Mouse (Mus musculus) MEL (cell line): ENCODE data around the gene Fchsd2. TPM values are rescaled to one million over a fixed set of nuclear protein-coding genes. Genes with fewer than 3 reads are reported as not detected.

ENCODE experiments used
- DNase-seq: peaks from one replicate; pipeline ENCODE4 v3.0.0; 2011; ENCODE audit warnings: low read depth, low spot score
- H3K27ac ChIP-seq: 2 replicates; pipeline ENCODE4 v1.5.1; 2012; ENCODE audit warnings: low read depth, mild to moderate bottlenecking, control low read depth, low read length, moderate library complexity; ENCODE audit not compliant: control insufficient read depth
- H3K27me3 ChIP-seq, 2 experiments: fragments of 150-350 bp in 1 of 2; sonication (generic) in 1 of 2; 2 replicates each; pipeline ENCODE4 v1.6.1; 2012; ENCODE audit warnings: low read length in 2 of 2, mild to moderate bottlenecking in 2 of 2, improper control_type of control experiment in 1 of 2, moderate library complexity in 1 of 2; ENCODE audit not compliant: insufficient read depth in 2 of 2, control insufficient read depth in 1 of 2
- H3K36me3 ChIP-seq, 2 experiments: 2 replicates each; pipeline ENCODE4 v1.6.1; 2012 to 2014; ENCODE audit warnings: low read length in 2 of 2, improper control_type of control experiment in 1 of 2, inconsistent platforms in 1 of 2, mild to moderate bottlenecking in 1 of 2; ENCODE audit not compliant: insufficient read depth in 2 of 2, control insufficient read depth in 1 of 2
- H3K4me1 ChIP-seq, 2 experiments: fragments of 150-350 bp in 1 of 2; sonication (generic) in 1 of 2; 2 replicates each; pipeline ENCODE4 v1.6.1; 2012; ENCODE audit warnings: low read length in 2 of 2, improper control_type of control experiment in 1 of 2, mild to moderate bottlenecking in 1 of 2; ENCODE audit not compliant: insufficient read depth in 2 of 2, control insufficient read depth in 1 of 2
- H3K4me3 ChIP-seq, 2 experiments: fragments of 150-350 bp in 1 of 2; sonication (generic) in 1 of 2; 2 replicates each; pipeline ENCODE4 v1.5.1; 2012; ENCODE audit warnings: low read depth in 2 of 2, low read length in 2 of 2, mild to moderate bottlenecking in 2 of 2, moderate library complexity in 2 of 2, control low read depth in 1 of 2, improper control_type of control experiment in 1 of 2; ENCODE audit not compliant: control insufficient read depth in 1 of 2, insufficient read depth in 1 of 2
- H3K79me2 ChIP-seq: 2 replicates; pipeline ENCODE4 v1.6.1; 2012; ENCODE audit warnings: mild to moderate bottlenecking, low read length, moderate library complexity; ENCODE audit not compliant: control insufficient read depth, poor library complexity, insufficient read depth
- H3K9ac ChIP-seq: 2 replicates; pipeline ENCODE4 v1.6.1; 2012; ENCODE audit warnings: low read depth, mild to moderate bottlenecking, control low read depth, low read length, moderate library complexity; ENCODE audit not compliant: control insufficient read depth, poor library complexity, severe bottlenecking
- H3K9me3 ChIP-seq: fragments of 150-350 bp; sonication (generic); replicated peaks from 2 replicates; pipeline ENCODE4 v1.6.1; 2012; ENCODE audit warnings: mild to moderate bottlenecking, low read length, improper control_type of control experiment, moderate library complexity; ENCODE audit not compliant: insufficient read depth
- BHLHE40 ChIP-seq: IDR thresholded peaks from 2 replicates; pipeline ENCODE4 v1.6.1; 2012; ENCODE audit warnings: low read depth, mild to moderate bottlenecking, inconsistent platforms, low read length, improper control_type of control experiment, borderline replicate concordance
- CHD1 ChIP-seq: IDR thresholded peaks from 2 replicates; pipeline ENCODE4 v1.6.1; 2012; ENCODE audit warnings: low read depth, mild to moderate bottlenecking, inconsistent platforms, low read length, improper control_type of control experiment
- CHD2 ChIP-seq: IDR thresholded peaks from 2 replicates; pipeline ENCODE4 v1.6.1; 2011; ENCODE audit warnings: low read length, improper control_type of control experiment
- EP300 ChIP-seq, 2 experiments: IDR thresholded peaks; 2 replicates each; pipeline ENCODE4 v1.6.1; 2011; ENCODE audit warnings: improper control_type of control experiment in 2 of 2, low read length in 2 of 2, low read depth in 1 of 2, mild to moderate bottlenecking in 1 of 2
- JUND ChIP-seq: IDR thresholded peaks from 2 replicates; pipeline ENCODE4 v1.6.1; 2011; ENCODE audit warnings: low read depth, mild to moderate bottlenecking, improper control_type of control experiment, low read length
- KAT2A ChIP-seq: conservative IDR thresholded peaks from 2 replicates; pipeline ENCODE4 v1.6.1; 2012; ENCODE audit warnings: low read depth, low read length, improper control_type of control experiment, inconsistent platforms
- MAX ChIP-seq: IDR thresholded peaks from 2 replicates; pipeline ENCODE4 v1.6.1; 2011; ENCODE audit warnings: low read length, improper control_type of control experiment
- MEF2A ChIP-seq: IDR thresholded peaks from 2 replicates; pipeline ENCODE4 v1.6.1; 2014; ENCODE audit warnings: low read depth, mild to moderate bottlenecking, inconsistent platforms, low read length, improper control_type of control experiment; ENCODE audit not compliant: poor library complexity, insufficient replicate concordance, severe bottlenecking; ENCODE audit errors: extremely low read depth
- MYC ChIP-seq: IDR thresholded peaks from 2 replicates; pipeline ENCODE4 v1.6.1; 2011; ENCODE audit warnings: low read depth, mild to moderate bottlenecking, low read length, improper control_type of control experiment, moderate library complexity
- NELFE ChIP-seq: IDR thresholded peaks from 2 replicates; pipeline ENCODE4 v1.6.1; 2011; ENCODE audit warnings: low read depth, low read length, improper control_type of control experiment
- RAD21 ChIP-seq: IDR thresholded peaks from 2 replicates; pipeline ENCODE4 v1.6.1; 2011; ENCODE audit warnings: mild to moderate bottlenecking, low read depth, low read length, improper control_type of control experiment
- RCOR1 ChIP-seq: IDR thresholded peaks from 2 replicates; pipeline ENCODE4 v1.6.1; 2012; ENCODE audit warnings: low read depth, mild to moderate bottlenecking, inconsistent platforms, low read length, improper control_type of control experiment
- SIN3A ChIP-seq: IDR thresholded peaks from 2 replicates; pipeline ENCODE4 v1.6.1; 2012; ENCODE audit warnings: low read length, improper control_type of control experiment, inconsistent platforms
- TBP ChIP-seq: IDR thresholded peaks from 2 replicates; pipeline ENCODE4 v1.8.0; 2011; ENCODE audit warnings: low read depth, low read length, improper control_type of control experiment
- TCF12 ChIP-seq: IDR thresholded peaks from 2 replicates; pipeline ENCODE4 v1.6.1; 2014; ENCODE audit warnings: low read depth, mild to moderate bottlenecking, inconsistent platforms, low read length, improper control_type of control experiment, moderate library complexity
- UBTF ChIP-seq: IDR thresholded peaks from 2 replicates; pipeline ENCODE4 v1.6.1; 2012; ENCODE audit warnings: low read depth, mild to moderate bottlenecking, inconsistent platforms, low read length, improper control_type of control experiment, moderate library complexity, borderline replicate concordance; ENCODE audit not compliant: insufficient read depth
- ZKSCAN1 ChIP-seq: IDR thresholded peaks from 2 replicates; pipeline ENCODE4 v1.6.1; 2012; ENCODE audit warnings: low read depth, mild to moderate bottlenecking, inconsistent platforms, low read length, improper control_type of control experiment, moderate library complexity
- ZMIZ1 ChIP-seq: IDR thresholded peaks from 2 replicates; pipeline ENCODE4 v1.6.1; 2012; ENCODE audit warnings: low read depth, mild to moderate bottlenecking, inconsistent platforms, low read length, improper control_type of control experiment, moderate library complexity
- polyA plus RNA-seq, 2 experiments: library from polyadenylated mRNA; stranded (reverse) in 1 of 2; unstranded in 1 of 2; fragments of >175 nt in 1 of 2; fragments of >200 nt in 1 of 2; gene quantifications; 2 replicates each; pipeline versions ENCODE4 v1.2.1 to v1.2.4; 2012; ENCODE audit warnings: low replicate concordance in 2 of 2, low read depth in 1 of 2; ENCODE audit not compliant: insufficient read length in 2 of 2, insufficient read depth in 1 of 2, missing spikeins in 1 of 2
- total RNA-seq: library from RNA; depleted of rRNA; stranded (reverse); fragments of 300-350 nt; gene quantifications from 2 replicates; pipeline ENCODE4 v1.2.3, GENCODE M21; 2012

Fchsd2 gene
- total and polyA plus RNA-seq, 3 experiments: 3.9 to 6.3 TPM; not detected in 1

DNA sequence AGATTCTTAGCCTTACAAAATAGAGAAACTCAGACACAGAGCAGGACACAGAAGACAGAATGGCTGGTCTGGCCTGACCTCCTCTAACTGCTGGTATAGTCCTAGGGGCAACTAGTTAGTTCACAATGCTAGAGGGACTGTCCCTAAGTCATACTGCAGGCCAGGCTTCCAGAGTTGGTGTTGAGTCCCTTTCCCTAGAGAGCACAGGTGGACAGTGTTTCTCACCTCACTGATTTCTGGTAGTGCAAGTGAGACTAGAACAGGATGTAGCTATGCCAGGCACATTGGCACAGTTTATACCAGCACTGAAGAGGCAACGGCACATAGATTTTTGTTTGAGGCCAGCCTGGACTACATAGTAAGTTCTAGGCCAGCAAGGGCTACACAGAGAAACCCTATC, 200.0 kb downstream of the Fchsd2 start:
- no peak overlapping the region for H3K27ac ChIP-seq
- no peaks in the 10 kb centered on the region for H3K9me3 ChIP-seq
- H3K36me3 ChIP-seq: no peaks in the 10 kb centered on the region; a peak in 1 of 4 replicates
- TF ChIP-seq TBP: no peak
- TF ChIP-seq RAD21: no peak
- no peak for TF ChIP-seq MYC
- TF ChIP-seq MEF2A: no peak
- TF ChIP-seq KAT2A: no peak
- TF ChIP-seq ZKSCAN1: no peak
- no peak for TF ChIP-seq SIN3A
- no peak for TF ChIP-seq CHD2
- no peak for TF ChIP-seq CHD1
- no peak for TF ChIP-seq UBTF
- no peak for TF ChIP-seq BHLHE40
- TF ChIP-seq TCF12: no peak
- H3K9ac ChIP-seq: no peak overlapping the region
- no peak for DNase-seq
- H3K4me1 ChIP-seq: no peaks in the 10 kb centered on the region
- no peaks in the 10 kb centered on the region for H3K27me3 ChIP-seq
- no peak overlapping the region for H3K4me3 ChIP-seq
- H3K79me2 ChIP-seq: no peaks in the 10 kb centered on the region

DNA sequence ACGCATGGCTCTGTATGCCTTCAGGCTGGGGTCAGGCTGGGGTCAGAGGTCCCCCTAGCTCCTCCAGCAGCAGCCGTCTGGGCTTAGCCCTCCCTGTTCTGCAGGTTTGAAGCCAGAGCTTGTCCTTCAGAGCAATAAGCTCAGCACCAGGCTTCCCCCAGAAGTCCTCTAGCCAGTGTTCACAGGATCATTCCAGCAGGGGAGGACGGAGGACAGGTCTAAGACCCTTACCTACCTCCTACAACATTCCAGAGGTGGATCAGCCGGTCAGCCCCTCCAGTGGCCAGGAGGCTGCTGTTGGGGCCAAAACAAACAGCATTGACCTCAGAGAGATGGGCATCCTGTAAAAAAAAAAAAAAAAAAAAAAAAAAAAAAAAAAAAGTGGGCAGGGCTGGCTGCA, 200.5 kb downstream of the Fchsd2 start:
- no peaks in the 10 kb centered on the region for H3K9me3 ChIP-seq
- H3K9ac ChIP-seq: no peak overlapping the region
- H3K79me2 ChIP-seq: no peaks in the 10 kb centered on the region
- H3K4me1 ChIP-seq: no peaks in the 10 kb centered on the region
- H3K27ac ChIP-seq: no peak overlapping the region
- no peaks in the 10 kb centered on the region; a peak in 1 of 4 replicates for H3K36me3 ChIP-seq
- no peak overlapping the region for H3K4me3 ChIP-seq
- no peaks in the 10 kb centered on the region for H3K27me3 ChIP-seq
- DNase-seq: no peak
- no peak for TF ChIP-seq MYC
- no peak for TF ChIP-seq ZMIZ1
- no peak for TF ChIP-seq MAX
- no peak for TF ChIP-seq TCF12
- TF ChIP-seq NELFE: no peak
- TF ChIP-seq EP300 (IDR thresholded peaks at IDR 0.05; ENCODE audit: low read depth in 1 of 2, low read length in 2 of 2): no peak
- no peak for TF ChIP-seq SIN3A
- TF ChIP-seq CHD1: no peak
- TF ChIP-seq JUND: no peak
- TF ChIP-seq RCOR1: no peak
